Mouse (Mus musculus): ENCODE data around the gene Vrtn. TPM values are rescaled to one million over a fixed set of nuclear protein-coding genes. Genes with fewer than 3 reads are reported as not detected.

Gene Vrtn
- total and polyA plus RNA-seq, 3 experiments = 0.05 TPM; not detected in 2

DNA sequence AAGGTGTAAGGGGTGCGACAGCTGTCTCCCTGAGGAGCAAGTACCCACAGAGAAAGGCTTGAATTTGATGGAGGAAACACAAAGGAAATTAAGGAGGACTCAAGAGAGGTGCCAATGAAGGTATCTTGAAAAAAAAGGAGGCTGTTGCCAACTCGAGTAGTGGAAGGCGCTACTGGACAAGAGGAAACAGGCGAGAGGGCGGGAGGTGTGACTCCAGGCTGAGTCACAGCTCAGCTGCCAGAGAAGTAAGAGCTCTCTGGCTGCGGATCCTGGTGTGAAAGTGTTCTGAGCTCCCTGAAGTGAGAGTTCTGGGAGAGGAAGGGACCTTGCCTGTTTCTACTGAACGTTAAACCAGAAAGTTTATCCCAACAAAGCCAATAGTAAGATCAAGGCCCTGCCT, 26.3 kb upstream of the Vrtn start:
- Histone ChIP-seq H3K36me3 (replicated peaks) (peaks cover 49% of the 10 kb centered on the region), H3K4me1 (ENCODE audit: insufficient read depth, low read depth, low read length) (peaks cover 21% of the 10 kb centered on the region), H3K27me3 (ENCODE audit: insufficient read depth, low read length) (no peaks in the 10 kb centered on the region), H3K9me3 (replicated peaks) (no peaks in the 10 kb centered on the region), H3K4me3 (ENCODE audit: low read depth, low read length) (no peak overlapping the region)
- no peak for DNase-seq (ENCODE audit: low spot score)
- no peak for TF ChIP-seq GATA1 (IDR thresholded peaks at IDR 0.05; ENCODE audit: borderline replicate concordance, low read length)
- no peak for TF ChIP-seq POLR2AphosphoS5 (IDR thresholded peaks at IDR 0.05; ENCODE audit: insufficient replicate concordance, low read depth, low read length)
- no peak for TF ChIP-seq TAL1 (conservative IDR thresholded peaks at IDR 0.05; ENCODE audit: low read depth, low read length)
- no peak for TF ChIP-seq CTCF (IDR thresholded peaks at IDR 0.05; ENCODE audit: low read depth, low read length)
- no peak for TF ChIP-seq GATA2 (IDR thresholded peaks at IDR 0.05; ENCODE audit: borderline replicate concordance, low read depth, low read length)
- ATAC-seq (ENCODE audit: extremely low read depth, insufficient number of reproducible peaks, low FRiP score, poor library complexity, severe bottlenecking) = no peak

DNA sequence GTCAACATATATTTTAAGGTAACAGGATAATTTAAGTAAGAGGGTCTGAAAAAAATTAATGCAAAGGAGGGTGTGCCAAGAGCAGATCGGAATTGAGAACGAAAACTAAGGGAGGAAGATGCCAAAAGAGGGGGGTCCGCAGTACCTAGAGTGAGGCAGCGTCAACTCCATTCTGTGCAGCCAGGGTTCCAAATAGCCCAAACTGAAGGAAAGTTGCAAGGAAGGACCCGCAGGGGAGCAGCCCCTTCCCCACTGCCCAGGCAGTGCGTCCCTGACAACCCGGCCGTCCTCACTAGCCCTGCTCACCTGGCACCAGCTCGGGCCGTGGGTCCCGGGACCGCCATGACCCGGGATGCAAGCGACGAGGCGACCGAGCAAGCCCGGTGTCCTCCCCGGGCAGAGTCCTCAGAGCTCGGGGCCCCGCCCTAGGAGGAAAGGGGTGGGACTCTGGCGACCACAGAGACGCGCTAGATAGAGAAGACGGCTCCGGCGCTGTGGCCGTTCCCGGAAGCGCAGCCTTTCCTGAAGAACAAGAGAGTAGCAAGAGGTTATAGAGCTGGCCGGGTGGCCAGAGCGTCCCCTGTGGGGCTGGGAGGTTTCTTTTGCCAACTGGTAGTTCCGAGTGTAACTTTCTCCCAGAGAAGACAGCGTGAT, 23.7 kb upstream of the Vrtn start, which contains the start of gene Abcd4:
TSS of gene Abcd4 (minus strand) at position 437 of the 654 bp plus-strand sequence.
- peak; percentile 99 for DNase-seq (ENCODE audit: low spot score)
- H3K4me3 ChIP-seq (ENCODE audit: low read depth, low read length) = peak within 1 kb of the TSS; percentile 79
- H3K4me1 ChIP-seq (ENCODE audit: insufficient read depth, low read depth, low read length) = peaks cover 22% of the 10 kb centered on the region
- H3K27me3 ChIP-seq (ENCODE audit: insufficient read depth, low read length) = no peaks in the 10 kb centered on the region; the same call in 1 of the 2 replicates
- TF ChIP-seq CTCF (IDR thresholded peaks at IDR 0.05; ENCODE audit: low read depth, low read length) = no peak
- no peak for TF ChIP-seq GATA1 (IDR thresholded peaks at IDR 0.05; ENCODE audit: borderline replicate concordance, low read length)
- TF ChIP-seq TAL1 (conservative IDR thresholded peaks at IDR 0.05; ENCODE audit: low read depth, low read length) = no peak
- H3K9me3 ChIP-seq (replicated peaks) = no peaks in the 10 kb centered on the region
- H3K36me3 ChIP-seq (replicated peaks) = peaks cover 31% of the 10 kb centered on the region
- ATAC-seq (ENCODE audit: extremely low read depth, insufficient number of reproducible peaks, low FRiP score, poor library complexity, severe bottlenecking) = peak; percentile 100

DNA sequence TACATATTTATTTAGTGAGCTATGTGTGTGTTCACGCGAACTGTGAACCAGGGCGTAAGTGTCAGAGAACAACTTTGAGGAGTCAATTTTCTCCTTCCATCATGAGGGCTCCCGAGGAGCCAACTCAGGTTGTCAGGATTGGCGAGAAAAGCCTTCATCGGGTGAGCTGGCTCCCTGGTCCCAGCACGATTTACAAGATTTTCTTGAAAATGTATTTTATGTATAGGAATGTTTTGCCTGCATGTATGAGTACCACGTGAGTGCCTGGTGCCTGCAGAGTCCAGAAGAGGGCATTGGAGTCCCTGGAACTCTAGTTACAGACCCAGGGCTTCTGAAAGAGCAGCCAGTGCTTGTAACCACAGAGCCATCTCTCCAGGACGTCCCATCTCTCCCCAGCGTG, 23.2 kb upstream of the Vrtn start:
- TF ChIP-seq POLR2AphosphoS5 (IDR thresholded peaks at IDR 0.05; ENCODE audit: insufficient replicate concordance, low read depth, low read length) (no peak), CTCF (IDR thresholded peaks at IDR 0.05; ENCODE audit: low read depth, low read length) (no peak)
- H3K9me3 ChIP-seq (replicated peaks) = no peaks in the 10 kb centered on the region
- H3K27me3 ChIP-seq (ENCODE audit: insufficient read depth, low read length) = no peaks in the 10 kb centered on the region; the same call in 1 of the 2 replicates
- ATAC-seq (ENCODE audit: extremely low read depth, insufficient number of reproducible peaks, low FRiP score, poor library complexity, severe bottlenecking) = peak; percentile 7; the same call in 1 of the 2 replicates
- peaks cover 20% of the 10 kb centered on the region for H3K4me1 ChIP-seq (ENCODE audit: insufficient read depth, low read depth, low read length)
- no peak for DNase-seq (ENCODE audit: low spot score)
- peaks cover 26% of the 10 kb centered on the region for H3K36me3 ChIP-seq (replicated peaks)
- H3K4me3 ChIP-seq (ENCODE audit: low read depth, low read length) = peak overlapping the region; percentile 79

DNA sequence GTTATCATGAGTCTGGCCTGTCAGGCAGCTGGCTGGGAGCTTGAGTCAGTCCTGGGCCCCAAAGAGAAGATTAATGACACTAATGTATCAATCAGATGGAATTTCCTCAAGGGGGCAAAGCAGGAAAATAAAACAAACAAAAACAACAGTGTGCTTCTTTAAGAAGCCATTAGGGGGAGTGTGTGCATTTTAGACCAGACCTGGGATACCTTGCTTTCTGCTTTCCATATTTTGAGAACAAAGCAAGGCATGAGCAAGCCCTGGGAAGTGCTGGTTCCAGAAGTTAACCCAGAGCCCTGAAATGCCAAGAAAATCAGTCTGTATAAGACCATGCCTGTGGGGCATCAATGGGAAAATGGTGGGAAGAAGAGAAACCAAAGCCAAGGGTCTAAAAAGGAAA, 19.8 kb upstream of the Vrtn start:
- Histone ChIP-seq H3K4me1 (ENCODE audit: insufficient read depth, low read depth, low read length) (peaks cover 12% of the 10 kb centered on the region; the same call in 1 of the 2 replicates), H3K4me3 (ENCODE audit: low read depth, low read length) (no peak overlapping the region), H3K27me3 (ENCODE audit: insufficient read depth, low read length) (peaks cover 21% of the 10 kb centered on the region), H3K36me3 (replicated peaks) (no peaks in the 10 kb centered on the region), H3K9me3 (replicated peaks) (no peaks in the 10 kb centered on the region)
- TF ChIP-seq GATA1 (IDR thresholded peaks at IDR 0.05; ENCODE audit: borderline replicate concordance, low read length) (no peak), GATA2 (IDR thresholded peaks at IDR 0.05; ENCODE audit: borderline replicate concordance, low read depth, low read length) (no peak), CTCF (IDR thresholded peaks at IDR 0.05; ENCODE audit: low read depth, low read length) (no peak; the same call in 1 of the 2 replicates), TAL1 (conservative IDR thresholded peaks at IDR 0.05; ENCODE audit: low read depth, low read length) (no peak), POLR2AphosphoS5 (IDR thresholded peaks at IDR 0.05; ENCODE audit: insufficient replicate concordance, low read depth, low read length) (no peak)
- DNase-seq (ENCODE audit: low spot score) (no peak), ATAC-seq (ENCODE audit: extremely low read depth, insufficient number of reproducible peaks, low FRiP score, poor library complexity, severe bottlenecking) (no peak)

DNA sequence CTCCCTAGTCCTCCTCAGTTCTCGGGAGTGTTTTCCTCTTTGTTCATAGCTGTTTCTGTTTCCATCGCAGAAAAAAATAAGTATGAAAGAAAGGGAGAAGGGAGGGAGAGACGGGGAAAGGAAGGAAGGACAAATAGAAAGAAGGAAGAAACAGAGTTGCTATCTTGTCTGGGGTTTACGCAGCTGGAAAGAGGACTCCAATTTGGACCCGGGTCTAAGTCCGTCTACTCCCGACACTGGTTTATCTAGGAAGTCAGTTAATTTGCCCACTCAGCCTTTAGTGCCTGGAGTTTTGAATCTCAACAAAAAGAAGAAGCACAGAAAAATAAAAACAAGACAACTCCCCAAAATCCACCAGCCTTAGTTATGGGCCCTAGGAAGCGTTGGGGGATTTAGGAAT, 16.2 kb upstream of the Vrtn start:
- DNase-seq (ENCODE audit: low spot score) (no peak), ATAC-seq (ENCODE audit: extremely low read depth, insufficient number of reproducible peaks, low FRiP score, poor library complexity, severe bottlenecking) (no peak)
- no peaks in the 10 kb centered on the region for H3K36me3 ChIP-seq (replicated peaks)
- no peaks in the 10 kb centered on the region for H3K9me3 ChIP-seq (replicated peaks)
- no peak for TF ChIP-seq CTCF (IDR thresholded peaks at IDR 0.05; ENCODE audit: low read depth, low read length)
- TF ChIP-seq GATA1 (IDR thresholded peaks at IDR 0.05; ENCODE audit: borderline replicate concordance, low read length) = no peak
- no peak for TF ChIP-seq TAL1 (conservative IDR thresholded peaks at IDR 0.05; ENCODE audit: low read depth, low read length)
- TF ChIP-seq GATA2 (IDR thresholded peaks at IDR 0.05; ENCODE audit: borderline replicate concordance, low read depth, low read length) = no peak
- no peak for TF ChIP-seq POLR2AphosphoS5 (IDR thresholded peaks at IDR 0.05; ENCODE audit: insufficient replicate concordance, low read depth, low read length)
- H3K4me1 ChIP-seq (ENCODE audit: insufficient read depth, low read depth, low read length) = peaks cover 5% of the 10 kb centered on the region; the same call in 1 of the 2 replicates
- no peak overlapping the region for H3K4me3 ChIP-seq (ENCODE audit: low read depth, low read length)
- H3K27me3 ChIP-seq (ENCODE audit: insufficient read depth, low read length) = peaks cover 31% of the 10 kb centered on the region

DNA sequence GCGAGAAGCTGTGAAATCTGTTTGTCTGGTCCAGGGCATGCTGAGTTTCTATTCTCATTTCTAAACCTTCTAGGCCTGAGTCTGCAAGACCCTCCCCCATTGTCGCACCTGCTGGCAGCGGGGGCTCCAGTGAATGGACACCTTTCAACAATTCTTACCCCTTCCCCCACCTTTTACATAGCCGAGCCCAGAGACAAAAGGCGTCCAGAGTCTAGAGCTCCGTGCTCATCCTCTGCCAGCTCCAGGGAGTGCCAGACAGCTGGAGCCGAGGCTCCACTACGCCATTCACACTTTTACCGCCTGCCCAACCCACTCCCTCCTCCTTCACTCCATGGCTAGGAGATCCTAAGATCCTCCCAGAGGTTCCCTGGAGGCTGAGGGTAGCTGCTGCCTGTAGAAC, 15.7 kb upstream of the Vrtn start:
- ATAC-seq (ENCODE audit: extremely low read depth, insufficient number of reproducible peaks, low FRiP score, poor library complexity, severe bottlenecking) (no peak), DNase-seq (ENCODE audit: low spot score) (no peak)
- peaks cover 5% of the 10 kb centered on the region; the same call in 1 of the 2 replicates for H3K4me1 ChIP-seq (ENCODE audit: insufficient read depth, low read depth, low read length)
- H3K36me3 ChIP-seq (replicated peaks) = no peaks in the 10 kb centered on the region
- no peak overlapping the region for H3K4me3 ChIP-seq (ENCODE audit: low read depth, low read length)
- TF ChIP-seq TAL1 (conservative IDR thresholded peaks at IDR 0.05; ENCODE audit: low read depth, low read length) = no peak
- TF ChIP-seq GATA1 (IDR thresholded peaks at IDR 0.05; ENCODE audit: borderline replicate concordance, low read length) = no peak
- no peak for TF ChIP-seq CTCF (IDR thresholded peaks at IDR 0.05; ENCODE audit: low read depth, low read length)
- TF ChIP-seq POLR2AphosphoS5 (IDR thresholded peaks at IDR 0.05; ENCODE audit: insufficient replicate concordance, low read depth, low read length) = no peak
- TF ChIP-seq GATA2 (IDR thresholded peaks at IDR 0.05; ENCODE audit: borderline replicate concordance, low read depth, low read length) = no peak
- H3K9me3 ChIP-seq (replicated peaks) = no peaks in the 10 kb centered on the region
- peaks cover 34% of the 10 kb centered on the region for H3K27me3 ChIP-seq (ENCODE audit: insufficient read depth, low read length)
